Mouse (Mus musculus) liver, adult 2 months (tissue): ENCODE results near the gene Csf1. TPM values are rescaled to one million over a fixed set of nuclear protein-coding genes. Genes with fewer than 3 reads are reported as not detected.
A peak's percentile ranks its signal among the peaks of the same experiment; 100 is the strongest.

ENCODE experiments used
- DNase-seq: peaks from one replicate; pipeline ENCODE4 v3.0.0-alpha.2; 2011; ENCODE audit warnings: low read depth, low spot score; ENCODE audit errors: extremely low read depth
- H3K27ac ChIP-seq: fragments of 200-500 bp; replicated peaks from 2 replicates; pipeline ENCODE4 v1.5.1; 2012; ENCODE audit warnings: low read depth, mild to moderate bottlenecking, control low read depth, inconsistent platforms, low read length; ENCODE audit not compliant: insufficient read depth
- H3K27me3 ChIP-seq: fragments of 200-500 bp; 2 replicates; pipeline ENCODE4 v1.6.1; 2012; ENCODE audit warnings: mild to moderate bottlenecking, moderate library complexity, low read length, inconsistent platforms; ENCODE audit not compliant: control insufficient read depth, insufficient read depth
- H3K36me3 ChIP-seq: fragments of 200-500 bp; 2 replicates; pipeline ENCODE4 v1.6.1; 2012; ENCODE audit warnings: low read length, inconsistent platforms; ENCODE audit not compliant: control insufficient read depth, insufficient read depth
- H3K4me1 ChIP-seq: fragments of 200-500 bp; 2 replicates; pipeline ENCODE4 v1.6.1; 2011; ENCODE audit warnings: low read length; ENCODE audit not compliant: control insufficient read depth, insufficient read depth
- H3K4me3 ChIP-seq: fragments of 200-500 bp; 2 replicates; pipeline ENCODE4 v1.5.1; 2011; ENCODE audit warnings: low read depth, mild to moderate bottlenecking, control low read depth, low read length, moderate library complexity; ENCODE audit not compliant: insufficient read depth
- H3K79me2 ChIP-seq: fragments of 200-500 bp; 2 replicates; pipeline ENCODE4 v1.6.1; 2012; ENCODE audit warnings: inconsistent platforms, mild to moderate bottlenecking, low read length, moderate library complexity; ENCODE audit not compliant: control insufficient read depth, insufficient read depth
- H3K9ac ChIP-seq: fragments of 200-500 bp; 2 replicates; pipeline ENCODE4 v1.6.1; 2012; ENCODE audit warnings: low read depth, mild to moderate bottlenecking, control low read depth, inconsistent platforms, low read length
- CTCF ChIP-seq: fragments of 200-500 bp; IDR thresholded peaks from 2 replicates; pipeline ENCODE4 v1.5.1; 2011; ENCODE audit warnings: low read depth, low read length, control low read depth
- POLR2A ChIP-seq: fragments of 200-500 bp; IDR thresholded peaks from 2 replicates; pipeline ENCODE4 v1.6.1; 2011; ENCODE audit warnings: low read length, control low read depth; ENCODE audit not compliant: insufficient read depth; ENCODE audit errors: extremely low read depth
- WGBS: fragments of 180-500 bp; shearing (Covaris S2); methylation state at CpG from one replicate; pipeline ENCODE4 v1.1.7; 2018; 5-methylcytosine and 5-hydroxymethylcytosine counted together
- polyA plus RNA-seq: library from polyadenylated mRNA; depleted of rRNA; stranded (reverse); fragments of >200 nt; gene quantifications from 2 replicates; pipeline ENCODE4 v1.2.3, GENCODE M21; 2012
- total RNA-seq: library from RNA; depleted of rRNA; stranded (reverse); fragments of >200 nt; gene quantifications from 2 replicates; pipeline ENCODE4 v1.2.3, GENCODE M21; 2014

The Csf1 gene
- total and polyA plus RNA-seq, 2 experiments = 3.3 to 6.6 TPM

DNA sequence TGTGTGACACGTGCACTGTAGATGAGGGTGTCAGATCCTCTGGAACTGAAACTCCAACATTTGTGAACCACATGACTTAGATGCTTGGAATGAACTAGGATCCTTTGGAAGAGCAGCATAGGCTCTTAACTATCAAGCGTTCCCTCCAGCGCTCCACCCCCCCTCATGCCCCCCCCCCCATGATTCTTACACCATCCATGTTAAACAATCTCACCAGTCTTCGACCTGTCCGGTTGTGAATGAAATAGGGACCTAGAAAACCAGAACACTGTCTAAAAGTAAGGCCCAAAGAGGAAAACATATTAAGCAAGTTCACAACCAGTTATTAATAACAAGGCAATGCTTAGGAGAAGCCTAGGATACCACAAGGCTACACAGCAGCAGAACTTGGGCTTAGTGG, 32.5 kb upstream of the Csf1 start:
- Histone ChIP-seq H3K4me1 (peaks cover 18% of the 10 kb centered on the region), H3K9ac (no peak overlapping the region), H3K4me3 (no peak overlapping the region), H3K36me3 (no peaks in the 10 kb centered on the region), H3K79me2 (no peaks in the 10 kb centered on the region), H3K27ac (no peak overlapping the region; the same call in 1 of the 2 replicates), H3K27me3 (no peaks in the 10 kb centered on the region)
- TF ChIP-seq CTCF (no peak), POLR2A (no peak)
- WGBS = 88% methylated on average over 5 of the region's 5 CpGs
- DNase-seq = no peak

DNA sequence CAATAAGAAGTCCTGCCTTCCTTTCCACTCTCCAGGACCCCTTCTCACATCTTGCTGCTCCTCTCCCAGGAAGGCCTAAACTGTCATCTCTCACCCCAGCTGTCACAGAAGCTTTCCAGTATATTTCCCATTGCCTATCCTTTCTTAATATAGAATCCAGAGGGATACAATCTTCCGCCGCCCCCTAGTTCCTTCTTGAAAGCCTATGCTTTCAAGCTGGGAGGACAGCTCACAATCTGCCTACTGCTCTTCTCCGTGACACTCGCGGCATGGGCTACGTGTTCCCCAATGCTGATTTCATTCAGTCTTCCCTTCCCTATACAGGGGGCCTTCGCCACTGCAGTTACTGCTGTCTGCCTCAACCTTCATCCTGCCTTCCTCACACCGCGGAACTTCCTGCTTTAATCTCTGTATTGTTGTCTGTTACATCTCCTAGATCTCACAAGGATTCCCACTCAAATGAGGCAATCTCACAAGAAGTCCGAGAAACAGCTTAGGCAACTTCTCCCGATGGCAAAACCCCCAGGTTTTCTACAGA, 30.6 kb upstream of the Csf1 start:
- DNase-seq = no peak
- no peak overlapping the region for H3K4me3 ChIP-seq
- WGBS = 92% methylated on average over 11 of the region's 11 CpGs
- H3K36me3 ChIP-seq = no peaks in the 10 kb centered on the region
- no peak overlapping the region for H3K9ac ChIP-seq
- H3K27me3 ChIP-seq = no peaks in the 10 kb centered on the region
- peaks cover 18% of the 10 kb centered on the region for H3K4me1 ChIP-seq
- peak overlapping the region; percentile 36 for H3K27ac ChIP-seq
- H3K79me2 ChIP-seq = no peaks in the 10 kb centered on the region
- TF ChIP-seq CTCF = no peak
- TF ChIP-seq POLR2A = no peak

DNA sequence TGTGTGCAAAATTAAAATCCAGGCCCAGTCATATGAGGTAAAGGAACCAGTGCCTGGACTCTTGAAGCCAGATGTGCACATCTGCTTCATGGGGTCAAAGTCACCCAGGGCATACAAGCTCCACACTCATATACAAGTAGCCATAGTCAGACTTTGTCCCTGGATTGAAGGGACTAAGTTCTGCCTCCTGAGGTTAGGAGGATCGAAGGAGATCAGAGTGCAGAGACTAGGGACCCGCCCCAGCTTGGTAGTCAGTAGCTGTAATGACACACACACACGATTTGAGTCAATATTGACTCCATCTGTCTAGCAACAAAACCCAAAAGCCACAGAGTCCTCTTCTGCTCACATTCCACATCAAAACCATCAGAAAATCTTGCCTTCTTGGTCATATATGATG, 30.0 kb upstream of the Csf1 start:
- peak; percentile 88 for DNase-seq
- H3K27me3 ChIP-seq = no peaks in the 10 kb centered on the region
- H3K79me2 ChIP-seq = no peaks in the 10 kb centered on the region
- peaks cover 18% of the 10 kb centered on the region for H3K4me1 ChIP-seq
- no peak overlapping the region for H3K4me3 ChIP-seq
- peak overlapping the region; percentile 36 for H3K27ac ChIP-seq
- WGBS = 17% methylated on average over 3 of the region's 3 CpGs
- H3K9ac ChIP-seq = no peak overlapping the region
- no peaks in the 10 kb centered on the region for H3K36me3 ChIP-seq
- TF ChIP-seq CTCF = no peak
- no peak for TF ChIP-seq POLR2A

DNA sequence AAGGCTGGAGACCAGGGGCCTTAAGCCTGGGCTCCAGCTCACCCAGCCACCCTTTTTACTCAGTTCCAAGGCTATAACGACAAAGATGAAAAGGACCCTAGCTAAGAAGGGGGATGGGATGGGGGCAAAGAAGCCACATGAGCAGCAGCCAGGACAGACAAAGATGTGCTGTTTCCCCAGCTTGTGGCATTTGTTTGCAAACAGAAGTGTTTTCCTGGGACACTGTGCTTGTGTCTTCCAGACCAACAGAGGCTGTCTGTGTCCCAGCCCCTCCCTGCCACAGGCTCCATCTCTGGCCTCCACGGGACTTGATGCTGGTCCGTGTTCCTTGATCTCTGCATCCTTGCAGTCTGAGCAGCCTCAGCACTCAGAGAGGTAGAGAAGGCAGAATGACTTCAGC, 28.6 kb upstream of the Csf1 start:
- no peak overlapping the region for H3K27ac ChIP-seq
- TF ChIP-seq CTCF = no peak
- TF ChIP-seq POLR2A = no peak
- no peaks in the 10 kb centered on the region for H3K27me3 ChIP-seq
- no peak for DNase-seq
- H3K9ac ChIP-seq = no peak overlapping the region
- WGBS = 93% methylated on average over 3 of the region's 3 CpGs
- H3K4me3 ChIP-seq = no peak overlapping the region
- H3K79me2 ChIP-seq = no peaks in the 10 kb centered on the region
- peaks cover 18% of the 10 kb centered on the region for H3K4me1 ChIP-seq
- no peaks in the 10 kb centered on the region for H3K36me3 ChIP-seq

DNA sequence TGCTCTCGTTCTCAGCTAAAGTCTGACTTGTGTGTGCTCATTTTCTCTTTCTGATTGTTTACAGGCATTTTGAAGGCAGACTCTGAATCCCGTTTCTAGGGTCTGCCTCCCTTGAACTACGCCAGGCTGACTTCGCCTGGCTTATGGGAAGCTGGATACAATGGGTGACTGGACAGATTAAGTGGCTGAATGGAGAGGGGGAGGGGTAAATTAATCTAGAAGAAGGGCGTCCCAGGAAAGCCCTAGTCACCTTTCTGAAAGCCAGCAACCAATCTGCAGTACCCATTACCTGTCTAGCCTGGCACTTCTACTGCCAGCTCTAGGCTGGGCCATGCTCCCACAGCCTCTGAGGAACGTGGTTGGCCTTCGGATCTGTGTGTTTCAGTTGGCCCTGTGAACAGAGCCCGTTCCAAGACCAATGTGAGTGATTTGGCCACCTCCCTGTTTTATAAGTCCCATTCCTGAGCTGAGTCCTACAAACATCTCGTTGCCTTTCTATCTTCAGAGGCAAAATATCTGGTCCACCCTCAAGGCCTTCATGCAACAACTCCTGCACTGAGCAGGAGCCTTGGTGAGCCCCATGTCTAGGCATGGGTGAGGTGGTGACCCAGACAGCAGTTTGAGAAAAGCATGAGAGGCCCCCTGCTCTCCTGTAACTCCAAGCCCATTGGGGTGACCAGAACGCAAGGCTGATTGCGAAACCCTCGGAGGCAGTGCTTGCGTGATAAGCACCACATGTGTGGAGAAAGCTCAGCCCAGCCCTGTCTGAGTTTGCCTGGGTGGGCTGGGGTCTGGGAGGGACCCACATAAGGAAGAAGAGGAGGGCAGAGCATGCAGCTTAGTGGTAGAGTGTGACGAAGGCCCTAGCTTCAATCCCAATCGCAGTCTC, 27.6 kb upstream of the Csf1 start:
- Histone ChIP-seq H3K4me3 (no peak overlapping the region), H3K79me2 (no peaks in the 10 kb centered on the region), H3K4me1 (peaks cover 11% of the 10 kb centered on the region), H3K27ac (no peak overlapping the region), H3K27me3 (no peaks in the 10 kb centered on the region), H3K9ac (no peak overlapping the region), H3K36me3 (no peaks in the 10 kb centered on the region)
- WGBS = 57% methylated on average over 15 of the region's 15 CpGs
- peak; percentile 68 for DNase-seq
- TF ChIP-seq CTCF (no peak), POLR2A (no peak)
